Mouse (Mus musculus) bone marrow macrophage, adult 2 months (primary cell): ENCODE measurements around the gene Fzd2.
"Not testable (repeated sequence)": the region's sequence is repeated elsewhere in the genome, so short reads cannot be mapped to it uniquely, and the experiment has no call there.

Experiments used
- CTCF ChIP-seq: IDR thresholded peaks from 2 replicates; pipeline ENCODE4 v1.5.1; 2012; ENCODE audit warnings: low read depth, mild to moderate bottlenecking, low read length, moderate library complexity
- POLR2A ChIP-seq: IDR thresholded peaks from 2 replicates; pipeline ENCODE4 v1.6.1; 2012; ENCODE audit warnings: mild to moderate bottlenecking, low read depth, low read length, borderline replicate concordance

DNA sequence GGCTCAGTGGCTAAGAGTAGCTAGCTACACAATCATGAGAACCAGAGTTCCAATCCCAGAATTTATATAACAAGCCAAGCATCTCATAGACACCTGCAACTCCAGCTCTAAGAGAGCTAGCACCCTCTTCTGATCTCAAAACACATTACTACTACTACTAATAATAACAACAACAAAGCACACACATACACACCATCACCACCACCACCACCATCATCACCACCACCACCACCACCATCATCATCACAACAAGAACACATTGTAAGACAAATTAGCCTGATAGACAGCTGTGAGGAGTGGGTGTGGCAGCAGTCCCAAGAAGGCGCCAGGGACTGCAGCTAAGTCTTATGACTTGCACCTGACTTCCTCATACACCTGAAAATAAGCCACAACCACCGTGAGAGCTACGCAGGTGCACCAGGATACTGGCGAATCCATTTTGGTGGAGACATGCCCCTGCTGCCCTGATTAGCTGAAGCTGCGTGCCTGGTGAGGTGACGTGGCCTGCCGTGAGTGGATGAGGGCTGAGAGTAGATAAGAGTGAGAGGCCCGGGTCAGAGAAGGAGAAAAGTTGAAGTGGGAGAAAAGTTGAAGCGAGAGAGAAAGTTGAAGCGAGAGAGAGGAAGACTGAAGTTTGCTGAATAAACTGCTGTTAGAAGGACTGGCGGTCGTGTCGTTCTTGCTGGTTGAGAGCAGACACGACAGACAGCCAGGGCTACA is 39.1 kb upstream of the Fzd2 start:
- not testable (repeated sequence) for TF ChIP-seq CTCF, POLR2A
